Mouse (Mus musculus) thymus, postnatal 4 days (tissue): ENCODE measurements around the gene Kitl.

ENCODE experiments used
- DNase-seq: peaks from one replicate; pipeline ENCODE4 v3.0.0; 2021

Kitl gene

GRCm38 (mm10) chr10:100015370-100016325, at the start of gene Kitl:
Gene Kitl, plus strand, starts transcription at chr10:100015630.
- peak; percentile 31 for DNase-seq

- DNase-seq, result no peak
Observed at GRCm38 (mm10) chr10:99972866-99973265, 42.6 kb upstream of the Kitl start.

GRCm38 (mm10) chr10:99980096-99980495, 35.3 kb upstream of the Kitl start:
- no peak for DNase-seq

GRCm38 (mm10) chr10:99980916-99981315, 34.5 kb upstream of the Kitl start:
- DNase-seq, result no peak

GRCm38 (mm10) chr10:99981887-99982286, 33.5 kb upstream of the Kitl start:
- DNase-seq, result no peak

GRCm38 (mm10) chr10:99986745-99987144, 28.7 kb upstream of the Kitl start:
- no peak for DNase-seq

GRCm38 (mm10) chr10:99989758-99990157, 25.7 kb upstream of the Kitl start:
- DNase-seq, result no peak

GRCm38 (mm10) chr10:99992121-99992520, 23.3 kb upstream of the Kitl start:
- no peak for DNase-seq

- no peak for DNase-seq
Observed at GRCm38 (mm10) chr10:100001452-100001851, 14.0 kb upstream of the Kitl start.

- no peak for DNase-seq
Observed at GRCm38 (mm10) chr10:100003797-100004196, 11.6 kb upstream of the Kitl start.

GRCm38 (mm10) chr10:100009681-100010080, 5.7 kb upstream of the Kitl start:
- no peak for DNase-seq

GRCm38 (mm10) chr10:100010291-100010690, 5.1 kb upstream of the Kitl start:
- DNase-seq, result no peak

GRCm38 (mm10) chr10:100014096-100014495, 1.3 kb upstream of the Kitl start:
- DNase-seq, result no peak

- DNase-seq, result peak; percentile 28
Observed at GRCm38 (mm10) chr10:100016326-100016709, 888 bp downstream of the Kitl start.

- DNase-seq, result no peak
Observed at GRCm38 (mm10) chr10:100016941-100017770, 1.7 kb downstream of the Kitl start.

- DNase-seq, result no peak
Observed at GRCm38 (mm10) chr10:100017771-100018070, 2.3 kb downstream of the Kitl start.

GRCm38 (mm10) chr10:100018493-100018892, 3.1 kb downstream of the Kitl start:
- DNase-seq, result no peak

- DNase-seq, result no peak
Observed at GRCm38 (mm10) chr10:100019246-100020195, 4.1 kb downstream of the Kitl start.

- DNase-seq, result no peak
Observed at GRCm38 (mm10) chr10:100022090-100022834, 6.8 kb downstream of the Kitl start.

GRCm38 (mm10) chr10:100022835-100023093, 7.3 kb downstream of the Kitl start:
- no peak for DNase-seq

GRCm38 (mm10) chr10:100025665-100026064, 10.2 kb downstream of the Kitl start:
- no peak for DNase-seq

- DNase-seq, result no peak
Observed at GRCm38 (mm10) chr10:100026778-100027177, 11.3 kb downstream of the Kitl start.
